Mouse (Mus musculus): ENCODE measurements around the gene Mras. TPM values are rescaled to one million over a fixed set of nuclear protein-coding genes. Genes with fewer than 3 reads are reported as not detected.
A peak's percentile ranks its signal among the peaks of the same experiment; 100 is the strongest.

Mras gene
- polyA plus RNA-seq, 1 experiment = 14.6 TPM

DNA sequence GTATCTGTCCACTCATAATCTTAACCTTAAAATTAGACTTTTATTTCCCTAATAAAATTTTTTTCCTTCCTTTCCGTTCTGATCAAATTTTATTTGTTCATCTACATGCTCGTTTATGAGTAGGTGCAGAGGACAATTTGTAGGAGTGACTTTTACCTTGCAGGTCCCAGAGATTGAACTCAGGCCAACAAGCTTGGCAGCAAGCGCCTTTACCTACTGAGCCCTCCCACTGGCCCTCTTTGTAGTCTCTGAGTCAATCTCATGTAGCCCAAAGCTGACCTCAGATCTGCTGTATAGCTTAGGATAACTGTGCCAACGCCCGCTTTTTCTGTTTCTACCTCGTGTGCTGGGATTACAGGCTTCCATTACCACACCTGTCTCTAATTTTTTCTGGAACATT is 5.2 kb downstream of the Mras start:
- H3K4me3 ChIP-seq (ENCODE audit: insufficient read depth, low read depth, low read length) = no peak overlapping the region
- H3K27ac ChIP-seq (ENCODE audit: insufficient read depth, low read depth, low read length) = no peak overlapping the region
- H3K4me1 ChIP-seq (ENCODE audit: control insufficient read depth, insufficient read depth, low read length) = peaks cover 6% of the 10 kb centered on the region; the same call in 1 of the 2 replicates
- H3K36me3 ChIP-seq (ENCODE audit: control insufficient read depth, insufficient read depth, low read length) = no peaks in the 10 kb centered on the region
- TF ChIP-seq CTCF (conservative IDR thresholded peaks at IDR 0.05; ENCODE audit: insufficient read depth, insufficient read length, low read depth, low read length) = no peak
- TF ChIP-seq POLR2A (IDR thresholded peaks at IDR 0.05; ENCODE audit: low read depth, low read length) = no peak
- 68% methylated on average over 6 of the region's 6 CpGs for WGBS
- DNase-seq = no peak
- no peaks in the 10 kb centered on the region for H3K27me3 ChIP-seq (replicated peaks; ENCODE audit: control insufficient read depth, insufficient read depth, low read length)

- no peak for TF ChIP-seq CTCF (conservative IDR thresholded peaks at IDR 0.05; ENCODE audit: insufficient read depth, insufficient read length, low read depth, low read length)
- no peak for TF ChIP-seq POLR2A (IDR thresholded peaks at IDR 0.05; ENCODE audit: low read depth, low read length)
- Histone ChIP-seq H3K4me1 (ENCODE audit: control insufficient read depth, insufficient read depth, low read length) (peaks cover 6% of the 10 kb centered on the region; the same call in 1 of the 2 replicates), H3K27me3 (replicated peaks; ENCODE audit: control insufficient read depth, insufficient read depth, low read length) (no peaks in the 10 kb centered on the region), H3K4me3 (ENCODE audit: insufficient read depth, low read depth, low read length) (no peak overlapping the region), H3K27ac (ENCODE audit: insufficient read depth, low read depth, low read length) (no peak overlapping the region), H3K36me3 (ENCODE audit: control insufficient read depth, insufficient read depth, low read length) (no peaks in the 10 kb centered on the region)
- WGBS = 94% methylated on average over 8 of the region's 8 CpGs
- DNase-seq = no peak
Measured at GRCm38 (mm10) chr9:99431346-99431745, 5.8 kb downstream of the Mras start.

DNA sequence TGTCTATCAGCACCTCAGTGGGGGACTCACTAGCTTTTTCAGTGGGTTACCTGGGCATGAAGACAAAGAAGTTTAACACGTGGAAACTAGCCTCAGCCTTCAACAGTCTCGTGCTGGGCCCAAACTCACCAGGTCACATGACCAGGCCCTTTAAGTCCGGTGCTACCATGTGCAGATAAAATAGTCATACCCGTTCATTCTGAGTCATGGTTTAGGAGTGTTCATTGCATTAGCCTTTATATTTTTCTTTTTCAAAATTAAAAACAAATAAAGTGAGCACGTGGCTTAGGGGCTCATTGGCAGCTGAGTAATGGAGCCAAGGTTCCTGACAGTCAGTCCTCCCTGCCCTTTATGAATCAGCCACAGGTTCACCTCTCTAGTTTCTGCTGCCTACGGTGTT is 6.4 kb downstream of the Mras start:
- Histone ChIP-seq H3K27me3 (replicated peaks; ENCODE audit: control insufficient read depth, insufficient read depth, low read length) (no peaks in the 10 kb centered on the region), H3K4me1 (ENCODE audit: control insufficient read depth, insufficient read depth, low read length) (peaks cover 6% of the 10 kb centered on the region), H3K27ac (ENCODE audit: insufficient read depth, low read depth, low read length) (no peak overlapping the region), H3K36me3 (ENCODE audit: control insufficient read depth, insufficient read depth, low read length) (no peaks in the 10 kb centered on the region), H3K4me3 (ENCODE audit: insufficient read depth, low read depth, low read length) (no peak overlapping the region)
- DNase-seq = no peak
- 76% methylated on average over 6 of the region's 6 CpGs for WGBS
- no peak for TF ChIP-seq CTCF (conservative IDR thresholded peaks at IDR 0.05; ENCODE audit: insufficient read depth, insufficient read length, low read depth, low read length)
- TF ChIP-seq POLR2A (IDR thresholded peaks at IDR 0.05; ENCODE audit: low read depth, low read length) = no peak

GRCm38 (mm10) chr9:99429845-99430244 is 7.3 kb downstream of the Mras start:
- no peak for DNase-seq
- TF ChIP-seq POLR2A (IDR thresholded peaks at IDR 0.05; ENCODE audit: low read depth, low read length) = no peak
- no peak for TF ChIP-seq CTCF (conservative IDR thresholded peaks at IDR 0.05; ENCODE audit: insufficient read depth, insufficient read length, low read depth, low read length)
- Histone ChIP-seq H3K27ac (ENCODE audit: insufficient read depth, low read depth, low read length) (no peak overlapping the region), H3K27me3 (replicated peaks; ENCODE audit: control insufficient read depth, insufficient read depth, low read length) (no peaks in the 10 kb centered on the region), H3K4me1 (ENCODE audit: control insufficient read depth, insufficient read depth, low read length) (peaks cover 8% of the 10 kb centered on the region), H3K4me3 (ENCODE audit: insufficient read depth, low read depth, low read length) (no peak overlapping the region), H3K36me3 (ENCODE audit: control insufficient read depth, insufficient read depth, low read length) (no peaks in the 10 kb centered on the region)
- WGBS = 88% methylated on average over 3 of the region's 3 CpGs

DNA sequence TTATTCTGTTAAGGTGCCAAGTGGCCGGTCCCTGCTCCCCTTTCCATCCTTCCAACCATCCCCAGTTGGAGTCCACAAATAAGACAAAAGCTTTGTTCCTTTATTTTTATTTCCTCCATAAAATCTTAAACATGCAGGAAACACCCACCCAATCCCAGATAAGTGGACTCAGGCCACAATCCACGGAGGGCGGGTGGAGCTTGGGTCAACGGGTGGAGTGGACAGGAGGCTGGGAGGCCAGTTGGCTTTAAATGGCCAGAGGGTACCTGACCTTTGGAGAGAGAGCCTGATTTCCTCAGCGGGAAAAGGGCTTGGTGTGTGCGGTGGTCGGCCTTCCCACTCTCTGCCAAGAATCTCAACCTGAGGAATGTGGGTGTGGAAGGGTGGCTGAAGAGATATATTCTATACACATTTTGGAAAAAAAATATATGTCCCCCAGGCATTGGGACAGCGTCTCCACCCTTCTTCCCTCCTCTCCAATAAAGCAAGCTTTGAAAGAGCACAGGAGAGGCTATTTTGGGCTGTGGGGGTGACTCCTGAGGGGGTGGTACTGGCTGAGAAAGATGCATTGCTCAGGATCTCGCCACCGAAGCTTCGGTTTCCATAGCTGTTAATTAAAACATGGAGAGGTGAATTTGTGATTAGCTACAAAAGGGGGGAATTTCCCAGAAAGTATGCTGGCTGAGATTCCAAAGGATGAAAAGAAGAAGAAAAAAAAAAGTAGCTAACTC is 8.4 kb downstream of the Mras start:
- Histone ChIP-seq H3K36me3 (ENCODE audit: control insufficient read depth, insufficient read depth, low read length) (no peaks in the 10 kb centered on the region), H3K4me3 (ENCODE audit: insufficient read depth, low read depth, low read length) (no peak overlapping the region), H3K4me1 (ENCODE audit: control insufficient read depth, insufficient read depth, low read length) (peaks cover 16% of the 10 kb centered on the region), H3K27me3 (replicated peaks; ENCODE audit: control insufficient read depth, insufficient read depth, low read length) (no peaks in the 10 kb centered on the region), H3K27ac (ENCODE audit: insufficient read depth, low read depth, low read length) (no peak overlapping the region)
- no peak for DNase-seq
- 59% methylated on average over 11 of the region's 11 CpGs for WGBS
- TF ChIP-seq POLR2A (IDR thresholded peaks at IDR 0.05; ENCODE audit: low read depth, low read length) = no peak
- TF ChIP-seq CTCF (conservative IDR thresholded peaks at IDR 0.05; ENCODE audit: insufficient read depth, insufficient read length, low read depth, low read length) = no peak

- Histone ChIP-seq H3K4me1 (ENCODE audit: control insufficient read depth, insufficient read depth, low read length) (peaks cover 19% of the 10 kb centered on the region), H3K27ac (ENCODE audit: insufficient read depth, low read depth, low read length) (peak overlapping the region; percentile 3; the same call in 1 of the 2 replicates), H3K4me3 (ENCODE audit: insufficient read depth, low read depth, low read length) (no peak overlapping the region), H3K36me3 (ENCODE audit: control insufficient read depth, insufficient read depth, low read length) (no peaks in the 10 kb centered on the region), H3K27me3 (replicated peaks; ENCODE audit: control insufficient read depth, insufficient read depth, low read length) (no peaks in the 10 kb centered on the region)
- no peak for TF ChIP-seq POLR2A (IDR thresholded peaks at IDR 0.05; ENCODE audit: low read depth, low read length)
- no peak for TF ChIP-seq CTCF (conservative IDR thresholded peaks at IDR 0.05; ENCODE audit: insufficient read depth, insufficient read length, low read depth, low read length)
- 48% methylated on average over 9 of the region's 9 CpGs for WGBS
- DNase-seq = no peak
Measured at GRCm38 (mm10) chr9:99425262-99425661, 11.9 kb downstream of the Mras start.

GRCm38 (mm10) chr9:99424574-99424863 is 12.7 kb downstream of the Mras start:
- WGBS = 60% methylated on average over 4 of the region's 4 CpGs

More at GRCm38 (mm10) chr9:99424574-99424863, 12.7 kb downstream of the Mras start:
- peaks cover 19% of the 10 kb centered on the region for H3K4me1 ChIP-seq (ENCODE audit: control insufficient read depth, insufficient read depth, low read length)
- H3K4me3 ChIP-seq (ENCODE audit: insufficient read depth, low read depth, low read length) = no peak overlapping the region
- DNase-seq = no peak
- TF ChIP-seq CTCF (conservative IDR thresholded peaks at IDR 0.05; ENCODE audit: insufficient read depth, insufficient read length, low read depth, low read length) (no peak), POLR2A (IDR thresholded peaks at IDR 0.05; ENCODE audit: low read depth, low read length) (no peak)
- H3K36me3 ChIP-seq (ENCODE audit: control insufficient read depth, insufficient read depth, low read length) = no peaks in the 10 kb centered on the region
- H3K27me3 ChIP-seq (replicated peaks; ENCODE audit: control insufficient read depth, insufficient read depth, low read length) = no peaks in the 10 kb centered on the region
- no peak overlapping the region for H3K27ac ChIP-seq (ENCODE audit: insufficient read depth, low read depth, low read length)
